Mouse (Mus musculus) myocyte (in vitro differentiated cells): ENCODE measurements around the gene Aamp.

Experiments
- CEBPB ChIP-seq: IDR thresholded peaks from 2 replicates; pipeline ENCODE4 v1.6.1; 2011; ENCODE audit warnings: mild to moderate bottlenecking, moderate library complexity; ENCODE audit not compliant: poor library complexity, insufficient read depth, severe bottlenecking
- E2F4 ChIP-seq: IDR thresholded peaks from one replicate; pipeline ENCODE4 v1.6.1; 2011; ENCODE audit warnings: mild to moderate bottlenecking, control low read depth, moderate library complexity; ENCODE audit not compliant: insufficient read depth
- MYOD1 ChIP-seq, 3 experiments: IDR thresholded peaks; one replicate each; pipeline ENCODE4 v1.6.1; 2011; ENCODE audit warnings: control low read depth in 2 of 3, low read depth in 2 of 3, mild to moderate bottlenecking in 2 of 3, moderate library complexity in 1 of 3; ENCODE audit not compliant: insufficient read length in 2 of 3, control insufficient read depth in 1 of 3
- POLR2A ChIP-seq: IDR thresholded peaks from one replicate; pipeline ENCODE4 v1.6.1; 2011; ENCODE audit warnings: low read depth, mild to moderate bottlenecking, control low read depth, moderate library complexity; ENCODE audit not compliant: insufficient read length

DNA sequence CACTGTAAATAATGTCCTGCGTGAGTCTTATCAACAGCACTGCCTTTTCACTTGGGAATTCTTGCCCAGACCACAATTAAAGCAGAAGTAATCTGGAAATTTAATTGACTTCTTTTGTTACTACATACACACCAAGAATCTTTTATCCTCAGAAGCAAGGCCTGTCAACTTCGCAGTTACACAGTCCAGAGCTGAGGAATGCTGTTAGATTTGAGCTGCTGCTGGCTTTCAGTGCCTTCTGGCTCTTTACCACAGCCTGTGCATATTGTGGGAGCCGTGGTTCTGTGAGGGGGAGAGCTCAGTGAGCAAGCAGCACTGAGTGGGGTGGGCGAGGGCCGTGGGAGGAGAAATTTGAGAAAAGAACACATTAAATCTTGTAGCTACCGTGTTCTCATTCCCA is 44.2 kb downstream of the Aamp start:
- TF ChIP-seq CEBPB (no peak), MYOD1 (IDR thresholded peaks at IDR 0.05; ENCODE audit: control insufficient read depth in 1 of 3, insufficient read length in 2 of 3, low read depth in 2 of 3) (no peak), POLR2A (no peak), E2F4 (no peak)
